Mouse (Mus musculus): ENCODE measurements around the gene Zbtb20. TPM values are rescaled to one million over a fixed set of nuclear protein-coding genes. Genes with fewer than 3 reads are reported as not detected.

Gene Zbtb20
- polyA plus RNA-seq, 2 experiments, result 0.40 to 2.2 TPM

- 68% methylated on average over 3 of the region's 3 CpGs for WGBS (ENCODE audit: insufficient replicate concordance)
- Histone ChIP-seq H3K36me3 (replicated peaks; ENCODE audit: control insufficient read depth, insufficient read depth, low read depth) (no peaks in the 10 kb centered on the region), H3K27me3 (ENCODE audit: control insufficient read depth, insufficient read depth, low read length) (no peaks in the 10 kb centered on the region), H3K9me3 (ENCODE audit: control insufficient read depth, low read length) (no peaks in the 10 kb centered on the region), H3K4me2 (ENCODE audit: low read depth) (no peak overlapping the region), H3K9ac (replicated peaks) (no peak overlapping the region), H3K27ac (no peak overlapping the region), H3K4me3 (ENCODE audit: insufficient read depth in 1 of 2, low read depth in 2 of 2, low read length in 2 of 2) (no peak overlapping the region), H3K4me1 (replicated peaks; ENCODE audit: control insufficient read depth in 2 of 2, insufficient read depth in 2 of 2, low read length in 1 of 2) (no peaks in the 10 kb centered on the region)
- no peak for TF ChIP-seq EP300 (IDR thresholded peaks at IDR 0.05; ENCODE audit: low read depth)
- TF ChIP-seq CTCF (IDR thresholded peaks at IDR 0.05; ENCODE audit: low read depth), result no peak
- DNase-seq (ENCODE audit: low read depth in 3 of 3, low spot score in 3 of 3), result no peak
- ATAC-seq (ENCODE audit: insufficient read depth), result no peak
Observed at GRCm38 (mm10) chr16:43370496-43371020, 494.9 kb downstream of the Zbtb20 start.

GRCm38 (mm10) chr16:43376782-43377181 lies 501.1 kb downstream of the Zbtb20 start:
- Histone ChIP-seq H3K4me1 (replicated peaks; ENCODE audit: control insufficient read depth in 2 of 2, insufficient read depth in 2 of 2, low read length in 1 of 2) (no peaks in the 10 kb centered on the region), H3K9ac (replicated peaks) (no peak overlapping the region), H3K4me3 (ENCODE audit: insufficient read depth in 1 of 2, low read depth in 2 of 2, low read length in 2 of 2) (no peak overlapping the region), H3K36me3 (replicated peaks; ENCODE audit: control insufficient read depth, insufficient read depth, low read depth) (no peaks in the 10 kb centered on the region), H3K27ac (no peak overlapping the region), H3K9me3 (ENCODE audit: control insufficient read depth, low read length) (no peaks in the 10 kb centered on the region), H3K27me3 (ENCODE audit: control insufficient read depth, insufficient read depth, low read length) (no peaks in the 10 kb centered on the region), H3K4me2 (ENCODE audit: low read depth) (no peak overlapping the region)
- no peak for DNase-seq (ENCODE audit: low read depth in 3 of 3, low spot score in 3 of 3)
- 33% methylated on average over 6 of the region's 6 CpGs for WGBS (ENCODE audit: insufficient replicate concordance)
- TF ChIP-seq EP300 (IDR thresholded peaks at IDR 0.05; ENCODE audit: low read depth) (no peak), CTCF (IDR thresholded peaks at IDR 0.05; ENCODE audit: low read depth) (no peak)
- ATAC-seq (ENCODE audit: insufficient read depth), result no peak

GRCm38 (mm10) chr16:43379351-43380325 lies 504.0 kb downstream of the Zbtb20 start:
- Histone ChIP-seq H3K4me1 (replicated peaks; ENCODE audit: control insufficient read depth in 2 of 2, insufficient read depth in 2 of 2, low read length in 1 of 2) (no peaks in the 10 kb centered on the region), H3K9ac (replicated peaks) (no peak overlapping the region), H3K27me3 (ENCODE audit: control insufficient read depth, insufficient read depth, low read length) (no peaks in the 10 kb centered on the region), H3K36me3 (replicated peaks; ENCODE audit: control insufficient read depth, insufficient read depth, low read depth) (no peaks in the 10 kb centered on the region), H3K4me2 (ENCODE audit: low read depth) (no peak overlapping the region), H3K9me3 (ENCODE audit: control insufficient read depth, low read length) (no peaks in the 10 kb centered on the region), H3K27ac (no peak overlapping the region), H3K4me3 (ENCODE audit: insufficient read depth in 1 of 2, low read depth in 2 of 2, low read length in 2 of 2) (no peak overlapping the region)
- TF ChIP-seq CTCF (IDR thresholded peaks at IDR 0.05; ENCODE audit: low read depth), result no peak
- no peak for TF ChIP-seq EP300 (IDR thresholded peaks at IDR 0.05; ENCODE audit: low read depth)
- DNase-seq (ENCODE audit: low read depth in 3 of 3, low spot score in 3 of 3) (no peak), ATAC-seq (ENCODE audit: insufficient read depth) (no peak)
- 58% methylated on average over 7 of the region's 7 CpGs for WGBS (ENCODE audit: insufficient replicate concordance)

GRCm38 (mm10) chr16:43381183-43381582 lies 505.5 kb downstream of the Zbtb20 start:
- 35% methylated on average over 2 of the region's 2 CpGs for WGBS (ENCODE audit: insufficient replicate concordance)
- ATAC-seq (ENCODE audit: insufficient read depth), result no peak

GRCm38 (mm10) chr16:43383149-43383740 lies 507.6 kb downstream of the Zbtb20 start:
- Histone ChIP-seq H3K27me3 (ENCODE audit: control insufficient read depth, insufficient read depth, low read length) (no peaks in the 10 kb centered on the region), H3K9me3 (ENCODE audit: control insufficient read depth, low read length) (no peaks in the 10 kb centered on the region), H3K27ac (no peak overlapping the region), H3K4me2 (ENCODE audit: low read depth) (no peak overlapping the region), H3K36me3 (replicated peaks; ENCODE audit: control insufficient read depth, insufficient read depth, low read depth) (no peaks in the 10 kb centered on the region), H3K4me3 (ENCODE audit: insufficient read depth in 1 of 2, low read depth in 2 of 2, low read length in 2 of 2) (no peak overlapping the region), H3K9ac (replicated peaks) (no peak overlapping the region), H3K4me1 (replicated peaks; ENCODE audit: control insufficient read depth in 2 of 2, insufficient read depth in 2 of 2, low read length in 1 of 2) (no peaks in the 10 kb centered on the region)
- DNase-seq (ENCODE audit: low read depth in 3 of 3, low spot score in 3 of 3) (no peak), ATAC-seq (ENCODE audit: insufficient read depth) (no peak)
- no peak for TF ChIP-seq CTCF (IDR thresholded peaks at IDR 0.05; ENCODE audit: low read depth)
- WGBS (ENCODE audit: insufficient replicate concordance), result 58% methylated on average over 7 of the region's 7 CpGs

More at GRCm38 (mm10) chr16:43381183-43381582, 505.5 kb downstream of the Zbtb20 start:
- no peaks in the 10 kb centered on the region for H3K36me3 ChIP-seq (replicated peaks; ENCODE audit: control insufficient read depth, insufficient read depth, low read depth)
- H3K27me3 ChIP-seq (ENCODE audit: control insufficient read depth, insufficient read depth, low read length), result no peaks in the 10 kb centered on the region
- H3K4me3 ChIP-seq (ENCODE audit: insufficient read depth in 1 of 2, low read depth in 2 of 2, low read length in 2 of 2), result no peak overlapping the region
- H3K9me3 ChIP-seq (ENCODE audit: control insufficient read depth, low read length), result no peaks in the 10 kb centered on the region
- H3K27ac ChIP-seq, result no peak overlapping the region
- no peaks in the 10 kb centered on the region for H3K4me1 ChIP-seq (replicated peaks; ENCODE audit: control insufficient read depth in 2 of 2, insufficient read depth in 2 of 2, low read length in 1 of 2)
- no peak for DNase-seq (ENCODE audit: low read depth in 3 of 3, low spot score in 3 of 3)
- no peak overlapping the region for H3K4me2 ChIP-seq (ENCODE audit: low read depth)
- H3K9ac ChIP-seq (replicated peaks), result no peak overlapping the region
- TF ChIP-seq EP300 (IDR thresholded peaks at IDR 0.05; ENCODE audit: low read depth), result no peak
- TF ChIP-seq CTCF (IDR thresholded peaks at IDR 0.05; ENCODE audit: low read depth), result no peak

Measured in liver, embryonic 14.5 days (tissue).